Mouse (Mus musculus) liver (tissue): Measurements from ENCODE around the gene Fam161b.

Experiments
- DNase-seq: peaks from one replicate; pipeline ENCODE4 v3.0.0-alpha.2; 2020; ENCODE audit warnings: mixed read lengths

Gene Fam161b

GRCm38 (mm10) chr12:84361555-84362489, at the start of gene Fam161b, which contains the start of gene Coq6:
TSS of gene Fam161b (minus strand) at chr12:84361833.
TSS of gene Coq6 (plus strand) at chr12:84361657.
- peak; percentile 93 for DNase-seq

- DNase-seq, result peak; percentile 88
Measured at GRCm38 (mm10) chr12:84408819-84409507, 47.3 kb upstream of the Fam161b start, which contains the start of the genes Entpd5 and Bbof1. TSS of gene Entpd5 (minus strand) at chr12:84409029. TSS of gene Bbof1 (plus strand) at chr12:84409071.

GRCm38 (mm10) chr12:84407874-84408818, 46.5 kb upstream of the Fam161b start:
- DNase-seq, result peak; percentile 45

- DNase-seq, result no peak
Measured at GRCm38 (mm10) chr12:84407259-84407658, 45.6 kb upstream of the Fam161b start.

GRCm38 (mm10) chr12:84404541-84404940, 42.9 kb upstream of the Fam161b start:
- DNase-seq, result no peak

- DNase-seq, result no peak
Measured at GRCm38 (mm10) chr12:84402923-84403322, 41.3 kb upstream of the Fam161b start.

- no peak for DNase-seq
Measured at GRCm38 (mm10) chr12:84400653-84401052, 39.0 kb upstream of the Fam161b start.

GRCm38 (mm10) chr12:84400068-84400467, 38.4 kb upstream of the Fam161b start:
- DNase-seq, result no peak

- DNase-seq, result no peak
Measured at GRCm38 (mm10) chr12:84399663-84400062, 38.0 kb upstream of the Fam161b start.

GRCm38 (mm10) chr12:84399135-84399534, 37.5 kb upstream of the Fam161b start:
- no peak for DNase-seq

- no peak for DNase-seq
Measured at GRCm38 (mm10) chr12:84398629-84399028, 37.0 kb upstream of the Fam161b start.

GRCm38 (mm10) chr12:84397685-84398084, 36.1 kb upstream of the Fam161b start:
- no peak for DNase-seq

GRCm38 (mm10) chr12:84396947-84397679, 35.5 kb upstream of the Fam161b start:
- no peak for DNase-seq

GRCm38 (mm10) chr12:84393847-84394246, 32.2 kb upstream of the Fam161b start:
- DNase-seq, result no peak

GRCm38 (mm10) chr12:84392681-84393080, 31.0 kb upstream of the Fam161b start:
- DNase-seq, result no peak

GRCm38 (mm10) chr12:84390336-84390735, 28.7 kb upstream of the Fam161b start:
- no peak for DNase-seq

- no peak for DNase-seq
Measured at GRCm38 (mm10) chr12:84388774-84389400, 27.3 kb upstream of the Fam161b start.

- no peak for DNase-seq
Measured at GRCm38 (mm10) chr12:84388097-84388496, 26.5 kb upstream of the Fam161b start.

GRCm38 (mm10) chr12:84385408-84385807, 23.8 kb upstream of the Fam161b start:
- DNase-seq, result no peak

- DNase-seq, result peak; percentile 24
Measured at GRCm38 (mm10) chr12:84384644-84385081, 23.0 kb upstream of the Fam161b start.

- no peak for DNase-seq
Measured at GRCm38 (mm10) chr12:84382369-84382768, 20.7 kb upstream of the Fam161b start.
